Mouse (Mus musculus) left cerebral cortex, postnatal 10 days (tissue): ENCODE data around the gene Kcnma1. TPM values are rescaled to one million over a fixed set of nuclear protein-coding genes. Genes with fewer than 3 reads are reported as not detected.

Source experiments
- DNase-seq, 2 experiments: peaks; one replicate each; pipeline ENCODE4 v3.0.0; 2021 to 2022; ENCODE audit warnings: low spot score in 2 of 2, mixed read lengths in 1 of 2; ENCODE audit errors: extremely low spot score in 1 of 2
- intact Hi-C: fragments of 180-260 bp; cut with DNase I; formaldehyde crosslinking; loops from one replicate; pipeline ENCODE4 v1.15.1; 2025
- total RNA-seq, 2 experiments: library from RNA; stranded (reverse); gene quantifications; 2 replicates each; pipeline ENCODE4 v1.2.3; 2021

The Kcnma1 gene
- total RNA-seq, 2 experiments from 2014 or later: 152 to 155 TPM

- peak in 1 of 2 experiments; percentile 29 for DNase-seq
- intact Hi-C loops: no loop called here
Measured at GRCm38 (mm10) chr14:23645361-23646063, 368.8 kb downstream of the Kcnma1 start.

GRCm38 (mm10) chr14:23643162-23643561 is 371.1 kb downstream of the Kcnma1 start:
- intact Hi-C loops: no loop called here
- no peak for DNase-seq

GRCm38 (mm10) chr14:23640665-23641064 is 373.6 kb downstream of the Kcnma1 start:
- DNase-seq: no peak
- intact Hi-C loops: no loop called here

- intact Hi-C loops: no loop called here
Measured at GRCm38 (mm10) chr14:23638078-23638695, 376.1 kb downstream of the Kcnma1 start.

GRCm38 (mm10) chr14:23635903-23636302 is 378.4 kb downstream of the Kcnma1 start:
- DNase-seq: no peak
- intact Hi-C loops: no loop called here

More at GRCm38 (mm10) chr14:23638078-23638695, 376.1 kb downstream of the Kcnma1 start:
- no peak for DNase-seq

- intact Hi-C loops: no loop called here
- no peak for DNase-seq
Measured at GRCm38 (mm10) chr14:23633011-23633595, 381.2 kb downstream of the Kcnma1 start.

GRCm38 (mm10) chr14:23626925-23627324 is 387.4 kb downstream of the Kcnma1 start:
- intact Hi-C loops: no loop called here
- DNase-seq: no peak

GRCm38 (mm10) chr14:23626114-23626513 is 388.2 kb downstream of the Kcnma1 start:
- intact Hi-C loops: no loop called here
- no peak for DNase-seq

GRCm38 (mm10) chr14:23625436-23625835 is 388.9 kb downstream of the Kcnma1 start:
- intact Hi-C loops: no loop called here
- no peak for DNase-seq

- DNase-seq: no peak
- intact Hi-C loops: no loop called here
Measured at GRCm38 (mm10) chr14:23624455-23624854, 389.8 kb downstream of the Kcnma1 start.

- intact Hi-C loops: no loop called here
- DNase-seq: no peak
Measured at GRCm38 (mm10) chr14:23620685-23621084, 393.6 kb downstream of the Kcnma1 start.

- DNase-seq: peak in 1 of 2 experiments; percentile 33
- intact Hi-C loops: no loop called here
Measured at GRCm38 (mm10) chr14:23618973-23619372, 395.3 kb downstream of the Kcnma1 start.

- intact Hi-C loops: no loop called here
- DNase-seq: no peak
Measured at GRCm38 (mm10) chr14:23618081-23618480, 396.2 kb downstream of the Kcnma1 start.

GRCm38 (mm10) chr14:23610054-23610453 is 404.2 kb downstream of the Kcnma1 start:
- DNase-seq: no peak
- intact Hi-C loops: no loop called here

- DNase-seq: no peak
- intact Hi-C loops: no loop called here
Measured at GRCm38 (mm10) chr14:23605740-23606139, 408.6 kb downstream of the Kcnma1 start.

GRCm38 (mm10) chr14:23602937-23603336 is 411.4 kb downstream of the Kcnma1 start:
- DNase-seq: no peak
- intact Hi-C loops: no loop called here

GRCm38 (mm10) chr14:23602054-23602453 is 412.2 kb downstream of the Kcnma1 start:
- intact Hi-C loops: no loop called here
- no peak for DNase-seq

GRCm38 (mm10) chr14:23594629-23595028 is 419.7 kb downstream of the Kcnma1 start:
- intact Hi-C loops: no loop called here
- DNase-seq: no peak

GRCm38 (mm10) chr14:23592826-23593447 is 421.4 kb downstream of the Kcnma1 start:
- DNase-seq: no peak
- intact Hi-C loops: no loop called here
